9 mouse cellular contexts compared by ENCODE assay signal in genomic region chr13:84059661-84060452, GRCm38 (mm10).
DNase-seq lines count a peak whose midpoint lies in the region; ATAC-seq and TF ChIP-seq lines count a peak whose summit lies in the region.
"Had no signal": no experiment of that assay in that cellular context is flagged by ENCODE, and none has a peak within 500 bp of the region (broad histone marks: within the 10 kb centered on the region; RNA-seq: fewer than 3 reads in every experiment).

No protein-coding gene starts in this region.

- no peak for TF ChIP-seq POLR2A in cerebellum, adult 2 months (IDR thresholded peaks at IDR 0.05; ENCODE audit: borderline replicate concordance, insufficient read depth, low read length)
- no peak for TF ChIP-seq POLR2A in cortical plate, adult 2 months (IDR thresholded peaks at IDR 0.05; ENCODE audit: extremely low read depth, insufficient read depth, low read length)

- no peaks in the 10 kb centered on the region for H3K9me3 ChIP-seq in forebrain, embryonic 16.5 days (ENCODE audit: control insufficient read depth, low read length)
- H3K9me3 ChIP-seq in midbrain, embryonic 16.5 days (replicated peaks; ENCODE audit: control insufficient read depth, low read length, poor library complexity, severe bottlenecking) = no peaks in the 10 kb centered on the region

- peak; percentile 49 for ATAC-seq in forebrain, embryonic 16.5 days
- ATAC-seq in midbrain, embryonic 16.5 days = peak; percentile 76

- H3K4me1 ChIP-seq in cerebellum, adult 2 months (ENCODE audit: control insufficient read depth, insufficient read depth, low read length) = peaks cover 16% of the 10 kb centered on the region; the same call in 1 of the 2 replicates
- peaks cover 8% of the 10 kb centered on the region for H3K4me1 ChIP-seq in cortical plate, adult 2 months (ENCODE audit: control insufficient read depth, insufficient read depth, low read length)
- peaks cover 32% of the 10 kb centered on the region for H3K4me1 ChIP-seq in forebrain, embryonic 16.5 days (replicated peaks; ENCODE audit: control insufficient read depth, insufficient read depth, low read length)
- H3K4me1 ChIP-seq in midbrain, embryonic 16.5 days (ENCODE audit: control insufficient read depth, insufficient read depth, low read length) = peaks cover 32% of the 10 kb centered on the region

- H3K36me3 ChIP-seq in forebrain, embryonic 16.5 days (ENCODE audit: control insufficient read depth, insufficient read depth) = no peaks in the 10 kb centered on the region
- H3K36me3 ChIP-seq in midbrain, embryonic 16.5 days (ENCODE audit: control insufficient read depth, insufficient read depth, low read length) = no peaks in the 10 kb centered on the region

- TF ChIP-seq CTCF in cerebellum, adult 2 months (IDR thresholded peaks at IDR 0.05; ENCODE audit: borderline replicate concordance, insufficient read depth, low read depth, low read length) = no peak
- no peak for TF ChIP-seq CTCF in cortical plate, adult 2 months (IDR thresholded peaks at IDR 0.05; ENCODE audit: extremely low read depth, insufficient read depth, low read length)

- peak overlapping the region; percentile 69 for H3K9ac ChIP-seq in forebrain, embryonic 16.5 days (replicated peaks; ENCODE audit: low read depth, low read length)
- peak overlapping the region; percentile 51 for H3K9ac ChIP-seq in midbrain, embryonic 16.5 days (ENCODE audit: low read depth, low read length)

- peak overlapping the region; percentile 52 for H3K4me2 ChIP-seq in forebrain, embryonic 16.5 days (ENCODE audit: low read length)
- H3K4me2 ChIP-seq in midbrain, embryonic 16.5 days (ENCODE audit: low read length) = peak overlapping the region; percentile 69

- DNase-seq in cerebellum, adult 2 months = peak in 1 of 2 experiments; percentile 52
- no peak for DNase-seq in adrenal gland, adult 18-20 months (ENCODE audit: low spot score in 2 of 2)
- no peak for DNase-seq in lung, postnatal 4 days
- no peak for DNase-seq in frontal cortex, postnatal 10 days (ENCODE audit: low spot score in 2 of 2)
- DNase-seq: heart, postnatal 14 days; spleen, adult 18-20 months had no signal

- no peak overlapping the region for H3K4me3 ChIP-seq in cerebellum, adult 2 months (replicated peaks; ENCODE audit: insufficient read depth, low read depth, low read length)
- H3K4me3 ChIP-seq in cortical plate, adult 2 months (ENCODE audit: insufficient read depth, low read length) = no peak overlapping the region
- peak overlapping the region; percentile 22 for H3K4me3 ChIP-seq in forebrain, embryonic 16.5 days (replicated peaks; ENCODE audit: low read length)
- H3K4me3 ChIP-seq in midbrain, embryonic 16.5 days (ENCODE audit: low read depth, low read length) = peak overlapping the region; percentile 24

- H3K27ac ChIP-seq in cerebellum, adult 2 months (ENCODE audit: insufficient read depth, low read length) = peak overlapping the region; percentile 94
- H3K27ac ChIP-seq in cortical plate, adult 2 months (ENCODE audit: insufficient read depth, low read length) = peak overlapping the region; percentile 85
- peak overlapping the region; percentile 95 for H3K27ac ChIP-seq in forebrain, embryonic 16.5 days (ENCODE audit: low read length)
- peak overlapping the region; percentile 95 for H3K27ac ChIP-seq in midbrain, embryonic 16.5 days (ENCODE audit: low read length)

- WGBS in cerebellum, adult 2 months = 30% methylated on average over 5 of the region's 5 CpGs
- 3% methylated on average over 5 of the region's 5 CpGs for WGBS in forebrain, embryonic 16.5 days
- WGBS in midbrain, embryonic 16.5 days = 8% methylated on average over 5 of the region's 5 CpGs

- no peaks in the 10 kb centered on the region for H3K27me3 ChIP-seq in cerebellum, adult 2 months (ENCODE audit: control insufficient read depth, insufficient read depth, low read length)
- H3K27me3 ChIP-seq in forebrain, embryonic 16.5 days (replicated peaks; ENCODE audit: control insufficient read depth, insufficient read depth, low read length) = no peaks in the 10 kb centered on the region
- no peaks in the 10 kb centered on the region for H3K27me3 ChIP-seq in midbrain, embryonic 16.5 days (ENCODE audit: control insufficient read depth, insufficient read depth, low read depth, low read length)

Comparison
In these comparisons a context has a peak if more than half of its experiments do, and no peak if none do; other contexts are left out.
1. H3K4me3 ChIP-seq: peak in forebrain, embryonic 16.5 days (single experiment) and midbrain, embryonic 16.5 days (single experiment); none in cerebellum, adult 2 months (single experiment) and cortical plate, adult 2 months (single experiment).
2. Peak in every context shown above with its lines, with median percentiles within 50 percentile points of each other: H3K27ac ChIP-seq.